Mouse (Mus musculus) kidney, postnatal 4 days (tissue): ENCODE measurements around the gene Slc7a11.
A peak's percentile ranks its signal among the peaks of the same experiment; 100 is the strongest.

ENCODE experiments used
- DNase-seq, 2 experiments: peaks; one replicate each; pipeline ENCODE4 v3.0.0; 2021; ENCODE audit warnings: mixed read lengths in 2 of 2

Gene Slc7a11

DNA sequence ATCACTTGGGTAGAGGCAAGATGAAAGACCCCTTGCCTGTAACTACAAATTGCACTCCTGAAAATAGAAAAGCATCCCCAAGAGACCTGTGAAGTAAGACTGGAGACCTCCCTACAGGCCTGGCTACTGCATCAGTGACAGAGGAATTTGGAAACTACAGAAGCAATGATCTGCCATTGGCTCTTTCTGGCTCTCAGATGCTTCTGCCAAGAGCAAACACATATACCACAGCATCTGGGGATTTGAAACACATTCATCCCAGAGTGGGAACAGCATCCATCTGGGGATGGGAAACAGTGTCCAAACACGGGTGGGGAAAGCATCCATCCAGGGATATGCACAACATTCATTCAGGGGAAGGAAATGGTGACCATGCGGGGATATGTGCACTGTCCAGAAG, 313.1 kb downstream of the Slc7a11 start:
- no peak for DNase-seq

DNA sequence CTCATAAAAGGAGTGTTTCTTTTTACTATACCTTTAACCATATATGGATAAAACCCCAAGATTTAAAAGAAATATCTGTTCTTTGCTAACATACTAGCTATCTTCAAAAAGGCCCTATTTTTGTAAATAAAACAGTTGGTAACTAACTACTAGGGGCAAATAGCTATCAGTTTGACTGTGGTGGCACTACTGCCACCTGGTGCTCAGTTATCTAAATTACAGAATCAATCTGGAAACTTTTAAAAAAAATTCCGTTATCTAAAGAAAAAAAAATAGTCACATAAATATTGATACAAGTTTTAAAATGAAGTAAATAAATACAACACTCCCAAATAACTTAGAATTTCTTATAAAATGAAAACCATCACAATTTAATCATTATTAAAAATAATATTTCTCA, 322.4 kb downstream of the Slc7a11 start:
- no peak for DNase-seq

DNA sequence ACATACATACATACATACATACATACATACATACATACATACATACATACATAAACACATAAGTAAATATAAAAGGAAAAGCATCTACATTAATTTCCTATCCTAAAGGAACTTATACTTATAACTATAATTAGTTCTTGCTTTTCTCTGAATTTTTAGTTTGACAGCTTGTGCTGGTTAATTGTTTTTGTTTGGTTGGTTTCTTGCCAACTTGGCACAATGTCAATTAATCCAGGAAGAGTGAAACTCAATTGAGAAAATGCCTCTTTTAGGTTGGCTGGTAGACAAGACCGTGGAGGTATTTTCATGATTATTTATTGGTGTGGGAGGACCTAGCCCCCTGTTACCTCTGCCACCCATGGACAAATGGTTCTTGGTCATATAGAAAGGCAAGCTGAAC, 327.1 kb downstream of the Slc7a11 start:
- no peak for DNase-seq

DNA sequence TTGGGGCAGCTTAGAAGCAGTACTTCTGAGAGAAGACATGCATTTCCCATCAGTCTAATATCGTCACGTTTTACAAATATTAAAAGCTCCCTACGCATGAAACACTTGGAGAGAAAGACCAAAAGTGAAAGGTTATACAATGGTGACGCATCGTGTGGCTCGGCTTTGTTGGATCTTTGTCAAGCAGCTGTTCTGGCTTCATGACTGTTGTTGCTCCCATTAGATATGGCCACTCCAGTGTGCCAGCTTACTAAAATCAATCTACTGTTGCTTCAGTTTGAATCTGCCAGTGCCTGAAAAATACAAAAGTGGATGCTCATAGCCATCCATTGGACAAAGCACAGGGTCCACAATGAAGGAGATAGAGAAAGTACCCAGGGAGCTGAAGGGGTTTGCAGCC, 337.9 kb downstream of the Slc7a11 start:
- DNase-seq, result no peak

DNA sequence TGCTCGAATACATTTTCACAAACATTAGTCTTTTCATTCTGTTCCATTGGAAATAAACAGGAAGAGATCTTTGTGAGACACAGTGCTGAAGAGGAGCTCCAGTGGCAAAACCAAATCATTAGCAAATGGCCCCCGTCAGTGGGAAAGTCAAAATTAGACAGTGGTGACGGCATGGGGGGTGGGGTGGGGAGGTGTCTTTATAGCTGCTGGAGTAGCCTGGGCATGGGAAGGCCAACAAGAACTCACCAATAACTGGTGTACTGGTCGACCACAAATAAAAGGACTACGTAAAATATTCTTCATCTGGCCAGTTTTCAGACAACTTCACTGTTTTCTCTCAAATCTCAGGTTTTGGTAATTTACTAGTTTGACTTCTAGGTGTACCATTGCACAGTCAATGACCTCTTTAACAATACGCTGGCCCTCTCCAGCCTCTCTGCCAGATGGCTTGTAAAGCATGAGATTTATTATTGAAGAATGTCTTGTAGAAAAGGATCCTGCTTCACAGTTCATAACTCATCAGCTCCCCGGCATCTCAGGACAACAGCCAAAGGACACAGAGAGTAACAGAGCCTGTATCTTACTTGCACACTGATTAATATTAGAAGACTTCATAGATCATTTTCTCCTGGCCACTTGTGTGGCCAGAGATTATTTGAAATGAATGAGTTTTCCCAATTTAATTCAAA, 348.9 kb downstream of the Slc7a11 start:
- peak; percentile 8 to 21 for DNase-seq

DNA sequence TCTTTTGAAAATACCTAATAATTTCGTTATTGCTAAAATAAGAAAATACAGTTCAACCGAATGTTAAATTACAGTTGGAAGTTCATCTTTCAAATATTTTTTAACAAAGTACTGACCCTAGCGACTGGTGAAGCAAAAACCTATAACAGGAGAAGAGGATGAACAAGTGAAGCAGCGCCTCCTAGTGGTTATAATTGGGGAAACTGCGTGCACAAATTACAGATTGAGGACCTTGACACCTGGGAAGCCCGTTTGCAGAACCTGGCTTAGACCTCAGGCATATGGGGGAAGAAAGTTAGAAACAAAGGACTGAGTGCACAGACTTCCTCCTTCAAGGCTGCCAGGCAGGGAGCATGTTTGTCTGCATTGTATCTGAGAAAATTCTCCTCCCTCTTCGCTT, 366.4 kb downstream of the Slc7a11 start:
- peak; percentile 72 to 75 for DNase-seq

DNA sequence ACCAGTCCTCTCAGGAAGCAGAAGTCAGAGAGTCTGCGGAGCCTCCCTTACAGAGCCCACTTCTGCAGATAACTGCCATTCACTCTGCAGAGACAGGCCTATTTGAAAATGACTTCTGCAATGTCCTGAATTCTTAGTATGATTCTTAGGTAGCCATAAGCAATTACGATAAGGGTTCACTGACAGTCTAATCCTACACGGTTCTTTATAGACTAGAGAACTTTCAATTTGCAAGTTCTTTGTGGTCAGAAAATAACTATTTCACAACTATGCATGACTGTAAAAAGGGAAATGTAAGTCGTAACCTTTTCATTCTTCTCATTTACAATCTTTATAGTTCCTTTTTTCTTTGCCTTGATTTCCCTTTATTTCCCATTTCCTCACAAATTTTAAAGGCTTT, 380.0 kb downstream of the Slc7a11 start:
- no peak for DNase-seq

DNA sequence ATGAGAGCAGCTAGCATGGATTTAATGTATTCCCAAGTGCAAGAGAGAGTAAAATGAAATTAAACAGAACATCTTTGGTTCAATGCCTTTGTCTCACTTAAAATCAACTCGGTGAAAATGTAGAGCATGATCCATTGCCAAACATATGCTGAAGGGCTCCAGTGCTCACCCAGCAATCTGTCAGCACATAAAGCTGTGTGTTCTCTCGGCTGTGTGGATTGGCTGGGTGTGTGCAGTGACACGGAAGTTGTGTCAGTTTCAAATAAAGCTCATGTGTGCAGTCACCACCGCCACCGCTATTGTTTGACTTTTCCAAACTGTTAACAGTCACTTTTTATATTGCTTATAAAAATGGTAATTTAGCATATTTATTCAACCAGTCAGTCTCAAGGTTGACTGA, 398.7 kb downstream of the Slc7a11 start:
- DNase-seq, result no peak

DNA sequence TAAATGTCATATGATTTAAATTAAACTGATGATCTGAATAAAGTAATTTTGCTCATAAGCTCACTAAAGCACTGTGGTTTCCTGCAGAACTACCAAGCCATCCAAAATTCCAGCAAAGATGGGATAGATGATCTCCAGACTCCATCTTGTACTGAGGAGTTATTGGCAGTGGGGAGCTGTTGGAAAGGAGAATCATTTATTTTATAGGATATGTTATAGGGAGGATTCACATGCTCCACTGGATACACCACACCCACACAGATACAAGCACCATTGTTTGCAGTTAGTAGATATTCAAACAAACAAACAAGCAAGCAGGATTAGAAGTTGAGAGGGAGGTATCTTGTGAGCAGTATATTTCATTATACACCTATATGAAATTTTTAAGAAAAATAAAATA, 399.3 kb downstream of the Slc7a11 start:
- no peak for DNase-seq

DNA sequence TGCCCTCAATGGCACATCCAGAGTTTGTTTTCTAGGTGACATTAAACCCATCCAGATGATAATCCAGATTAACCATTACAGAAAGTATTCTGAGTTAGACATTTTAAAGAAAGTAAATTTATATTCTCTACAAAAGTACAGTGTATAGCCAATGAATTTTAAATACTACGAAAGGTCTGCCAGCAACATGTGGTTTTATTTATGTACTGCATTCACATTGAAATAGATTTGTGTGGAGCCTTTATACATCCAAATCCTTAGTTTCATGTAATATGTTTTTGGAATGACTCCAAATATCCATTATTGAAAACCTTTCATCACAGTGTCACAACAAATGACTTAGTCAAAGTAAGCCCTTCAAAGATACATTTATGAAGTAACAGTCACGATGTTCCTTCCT, 402.3 kb downstream of the Slc7a11 start:
- DNase-seq, result no peak

DNA sequence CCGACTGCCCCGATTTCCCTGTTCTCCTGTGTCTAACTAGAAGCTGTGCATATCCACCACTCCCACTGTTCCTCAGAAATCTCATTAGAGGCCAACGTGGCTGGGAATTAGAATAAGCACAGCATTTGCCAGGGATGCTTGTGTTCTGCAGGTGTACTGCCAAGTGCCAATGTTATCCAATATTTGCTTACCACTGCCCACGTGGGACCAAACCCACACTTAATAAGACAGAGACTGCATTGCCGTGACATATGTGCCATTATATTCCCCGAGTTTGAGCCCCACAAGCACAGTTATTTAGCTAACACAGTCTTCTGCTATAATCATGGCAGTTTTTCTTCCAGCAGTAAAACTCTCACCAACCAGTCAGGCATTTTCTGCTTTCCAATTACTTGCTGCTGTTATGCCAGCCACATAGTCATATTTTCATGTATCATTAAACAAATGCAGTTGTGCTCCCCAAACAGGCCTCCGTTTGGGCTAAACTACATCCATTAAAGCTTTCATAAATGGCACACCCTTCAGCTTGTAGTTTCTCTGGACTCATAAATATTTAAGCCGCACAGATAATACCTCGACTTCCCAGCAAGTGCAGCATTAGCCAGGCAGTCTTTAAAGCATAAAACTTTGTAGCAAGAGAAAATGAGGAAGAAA, 407.4 kb downstream of the Slc7a11 start:
- no peak for DNase-seq

DNA sequence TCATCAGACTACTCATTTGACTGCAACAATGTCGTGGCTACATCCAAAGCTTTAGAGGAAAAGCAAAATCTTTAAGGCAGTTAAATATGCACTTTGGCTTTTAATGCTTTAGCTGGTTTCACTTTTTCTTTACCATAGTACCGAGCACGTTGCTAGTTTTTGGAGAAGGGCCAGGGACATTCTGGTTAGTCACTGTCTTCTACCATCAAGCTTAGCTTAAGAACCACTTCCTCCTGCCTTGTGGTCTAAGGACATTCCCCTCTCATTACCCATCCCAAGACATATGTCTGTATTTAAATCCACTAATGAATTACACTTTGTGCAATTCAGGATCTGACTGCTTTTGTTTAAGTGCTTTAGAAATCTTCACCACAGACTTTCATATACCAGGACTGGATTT, 410.1 kb downstream of the Slc7a11 start:
- DNase-seq, result no peak

DNA sequence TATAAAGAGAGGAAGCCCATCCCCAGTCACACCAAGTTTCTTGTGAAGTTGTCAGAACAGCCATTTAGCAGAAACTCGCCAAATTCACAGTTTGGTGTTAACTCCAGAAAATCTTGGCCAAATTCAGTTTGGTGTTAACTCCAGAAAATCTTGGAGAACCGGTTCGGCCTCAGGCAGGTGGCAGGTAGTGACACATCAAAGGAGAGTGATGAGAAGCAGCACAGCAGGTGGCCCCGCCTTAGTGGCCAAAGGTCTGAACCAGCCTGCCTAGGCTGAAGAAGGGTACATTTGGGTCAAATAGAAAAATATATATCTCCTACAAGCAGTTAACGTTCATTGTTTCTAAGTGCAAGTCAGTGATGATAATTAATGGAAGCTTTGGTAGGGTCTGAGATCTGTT, 417.4 kb downstream of the Slc7a11 start:
- DNase-seq, result no peak

DNA sequence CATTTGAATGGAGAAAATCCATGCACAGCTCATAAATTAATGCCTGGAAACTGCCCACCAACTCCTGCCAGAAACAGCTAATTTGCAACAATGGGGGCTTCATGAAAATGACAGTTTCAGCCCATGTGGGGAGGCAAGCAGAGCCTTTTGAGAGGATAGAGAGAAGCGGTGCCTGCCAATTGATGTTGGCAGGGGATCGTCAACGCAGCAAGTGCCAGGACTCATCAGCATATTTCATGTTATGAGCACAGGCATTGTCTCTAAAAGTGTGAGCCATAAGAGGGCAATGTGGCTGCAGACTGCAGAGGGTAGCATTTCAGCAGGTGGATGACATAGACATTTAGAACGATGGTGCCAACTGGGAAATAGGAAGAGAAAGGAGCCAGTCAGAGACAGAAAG, 429.0 kb downstream of the Slc7a11 start:
- DNase-seq, result no peak

DNA sequence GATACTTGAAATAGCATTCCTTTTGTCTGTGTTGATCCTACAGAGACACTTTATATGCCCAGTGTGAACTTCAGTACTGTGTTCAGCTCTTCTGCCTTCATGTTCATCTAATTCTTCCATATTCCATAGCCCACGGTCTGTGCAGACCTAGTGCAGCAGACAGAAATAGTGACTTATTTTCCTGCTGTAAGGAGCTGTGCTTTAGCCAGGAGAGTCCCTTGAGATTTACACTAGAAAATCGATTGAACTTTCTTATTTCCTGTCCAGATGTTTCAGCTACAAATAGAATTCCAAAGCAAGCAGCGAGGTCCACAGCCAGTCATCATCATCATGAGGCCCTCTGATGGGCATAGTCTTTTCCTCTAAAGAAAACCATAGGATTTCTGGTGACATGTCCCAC, 431.4 kb downstream of the Slc7a11 start:
- DNase-seq, result peak; percentile 4 to 17

DNA sequence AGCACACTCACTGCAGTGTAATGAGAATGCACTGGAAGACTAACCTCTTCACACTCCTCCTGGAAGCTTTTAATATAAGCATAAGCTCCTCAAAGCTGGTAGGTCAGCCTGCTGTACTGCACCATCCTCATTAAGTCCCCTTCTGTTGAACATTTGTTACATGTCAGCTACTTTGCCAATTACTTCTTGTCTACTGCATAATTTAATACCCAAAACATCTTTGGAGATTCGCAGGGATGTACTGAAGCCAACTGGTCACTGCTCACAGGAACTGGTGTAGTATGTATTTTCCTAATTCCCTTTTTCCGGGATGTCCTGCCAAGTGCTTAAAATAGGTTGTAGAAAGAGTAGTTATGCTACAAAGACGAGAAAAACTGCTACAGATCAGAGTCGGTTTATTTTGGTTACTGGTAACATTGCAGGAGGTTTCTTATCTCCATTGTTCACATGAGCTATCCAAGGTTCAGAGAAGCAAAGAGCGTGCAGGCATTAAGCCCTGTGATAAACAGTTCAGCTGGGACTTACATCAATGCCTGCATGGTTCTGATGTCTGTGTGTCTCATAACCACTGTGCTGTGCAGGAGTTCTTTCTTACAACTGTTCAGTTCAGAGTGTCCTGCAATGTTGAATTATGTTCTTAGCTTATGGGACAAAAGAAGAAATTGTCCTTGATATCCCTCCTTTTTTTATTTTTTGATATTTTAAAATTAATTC, 439.3 kb downstream of the Slc7a11 start:
- DNase-seq, result peak in 1 of 2 experiments; percentile 9

DNA sequence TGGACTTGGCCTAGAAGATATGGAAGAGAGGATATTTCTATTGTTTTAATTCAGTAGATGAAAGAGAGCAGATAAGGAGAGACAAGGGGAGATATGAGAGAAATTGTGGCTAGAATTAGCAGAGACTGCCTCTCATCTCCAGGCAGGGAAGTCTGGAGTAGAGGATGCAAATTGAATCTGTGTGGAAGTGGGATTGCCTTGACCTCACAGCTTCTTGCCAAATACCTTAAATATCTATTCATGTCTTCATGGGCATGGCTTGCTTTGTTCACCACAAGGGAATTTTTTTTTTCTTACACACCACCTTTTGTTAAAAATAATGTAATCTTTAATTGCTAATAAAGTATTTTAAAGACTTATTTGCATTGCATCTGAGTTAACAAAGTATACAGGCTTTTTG, 441.3 kb downstream of the Slc7a11 start:
- DNase-seq, result no peak

DNA sequence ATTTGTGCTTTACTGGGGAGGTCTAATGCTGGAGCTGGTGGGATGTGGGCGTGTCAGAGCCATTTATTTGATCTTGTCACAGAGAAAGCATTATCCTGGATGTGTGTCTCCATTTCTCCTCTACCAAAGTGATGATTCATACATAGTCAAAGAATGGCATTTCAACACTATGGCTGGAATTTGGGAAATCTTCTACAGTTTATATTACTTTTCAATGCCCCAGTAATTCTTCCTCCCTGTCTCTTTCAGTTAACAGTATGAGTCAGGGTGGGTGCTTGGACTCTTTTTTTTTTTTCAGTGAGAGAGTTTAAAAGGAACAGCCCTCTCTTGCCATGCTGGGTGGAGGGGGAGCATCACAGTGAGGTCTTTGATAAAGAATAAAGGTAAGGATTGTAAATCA, 441.8 kb downstream of the Slc7a11 start:
- DNase-seq, result no peak

DNA sequence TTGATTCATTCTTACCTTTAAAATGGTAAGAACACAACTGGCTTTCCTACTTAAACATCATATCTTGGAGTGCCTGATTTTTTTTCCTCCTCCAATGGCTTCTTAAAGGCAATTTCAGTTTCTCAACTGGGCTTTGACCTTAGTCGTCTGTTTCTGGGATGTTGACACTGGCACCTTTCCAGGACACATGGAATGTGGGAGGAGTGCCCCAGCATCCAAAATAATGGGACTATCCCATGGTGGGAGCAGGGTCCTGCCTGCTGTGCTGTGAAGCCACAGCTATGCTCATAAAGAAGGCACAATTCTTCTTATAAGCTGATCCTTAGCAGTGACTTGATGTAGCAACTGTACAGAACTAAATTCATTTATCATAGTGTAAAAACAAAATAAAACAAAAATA, 450.5 kb downstream of the Slc7a11 start:
- peak; percentile 70 to 77 for DNase-seq

DNA sequence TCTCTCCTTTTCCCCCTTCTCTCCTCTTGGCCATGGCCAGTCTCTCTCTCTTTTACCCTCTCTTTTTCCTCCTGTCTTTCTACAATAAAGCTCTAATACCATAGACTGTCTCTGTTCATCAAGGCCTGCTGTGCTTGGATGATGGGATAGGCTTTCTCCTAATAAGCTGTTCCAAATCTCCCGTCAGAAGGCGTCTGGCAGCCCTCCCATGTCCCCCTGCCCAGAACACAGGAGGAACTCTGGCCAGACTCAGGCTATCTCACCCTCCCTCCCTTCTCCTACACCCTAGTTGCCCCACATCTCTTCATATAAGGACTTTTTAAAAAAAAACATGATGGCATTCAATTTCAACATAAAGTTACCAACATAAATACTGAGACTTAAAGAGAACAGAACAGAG, 456.2 kb downstream of the Slc7a11 start:
- DNase-seq, result no peak

DNA sequence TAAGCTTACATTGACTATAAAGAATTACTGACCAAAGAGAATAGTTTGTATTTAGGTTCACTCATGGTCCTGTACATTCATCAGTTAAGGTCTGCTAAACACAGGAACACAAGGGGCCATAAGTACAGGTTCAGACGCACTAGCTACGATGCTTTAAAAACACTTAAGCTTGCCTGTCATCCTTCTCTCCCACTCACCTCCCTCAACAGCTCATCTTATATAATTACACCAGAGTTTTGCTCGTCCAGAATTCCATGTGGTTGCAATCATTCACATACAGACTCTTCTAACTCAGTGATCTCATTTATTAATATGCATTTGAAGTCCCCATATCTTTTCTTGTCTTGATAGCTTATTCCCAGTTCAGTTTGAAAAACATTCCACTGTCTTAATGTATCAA, 458.6 kb downstream of the Slc7a11 start:
- no peak for DNase-seq

DNA sequence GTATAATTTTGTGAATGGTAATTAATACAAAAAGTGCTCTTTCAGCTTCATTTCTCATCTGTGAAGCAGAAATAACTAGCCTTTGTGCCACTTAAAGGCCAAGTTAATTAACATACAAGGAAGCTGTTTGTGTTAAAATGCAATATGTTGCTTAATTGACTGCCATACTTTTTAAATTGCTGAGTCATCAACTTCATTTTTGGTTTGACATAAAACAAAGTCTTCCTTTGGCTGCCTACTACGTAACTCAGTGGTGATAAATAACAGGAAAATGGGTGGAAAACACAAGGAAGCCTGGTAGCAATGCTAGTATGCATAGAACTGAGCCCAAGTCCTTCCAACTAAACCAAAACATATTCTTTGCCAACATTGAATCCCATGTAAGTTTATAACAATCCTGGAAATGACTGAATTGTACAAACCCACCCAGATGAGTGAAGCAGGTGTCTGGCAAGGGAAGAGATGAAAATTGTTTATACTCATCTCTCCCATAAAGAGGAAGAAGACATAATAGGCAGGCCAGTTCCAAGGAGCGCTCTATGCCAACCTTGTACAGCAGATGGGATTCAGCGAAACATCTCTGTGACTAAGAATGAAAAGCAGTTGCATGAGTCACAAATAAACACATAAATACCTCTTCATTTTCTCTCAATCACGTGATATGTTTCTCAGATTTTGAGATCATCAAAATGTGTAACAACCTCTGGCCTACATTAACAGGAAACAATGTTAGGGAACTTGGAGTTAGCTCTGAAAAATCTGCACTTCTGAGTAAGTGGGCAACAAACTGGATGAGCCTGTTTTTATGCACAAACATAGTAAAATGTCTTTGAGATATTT, 459.8 kb downstream of the Slc7a11 start:
- DNase-seq, result no peak

DNA sequence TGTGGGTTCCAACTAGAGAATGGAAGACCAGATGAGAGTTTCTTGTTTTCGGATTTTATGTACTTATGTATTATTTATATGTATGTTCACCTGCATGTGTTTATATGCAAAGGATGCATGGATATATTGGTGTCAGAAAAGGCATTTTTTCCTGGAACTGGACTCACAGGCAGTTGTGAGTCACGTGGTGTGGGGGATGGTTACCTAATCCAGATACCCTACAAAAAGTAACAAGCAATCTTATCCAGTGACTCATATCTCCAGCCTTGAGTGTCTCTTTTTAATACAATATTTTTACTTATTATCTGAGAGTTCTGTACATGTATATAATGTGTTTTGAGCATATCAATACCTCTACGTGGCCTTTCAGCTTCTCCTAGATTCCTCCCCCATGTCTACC, 469.4 kb downstream of the Slc7a11 start:
- no peak for DNase-seq
